Mouse (Mus musculus) CH12.LX (cell line): ENCODE measurements around the gene Slc30a9. TPM values are rescaled to one million over a fixed set of nuclear protein-coding genes. Genes with fewer than 3 reads are reported as not detected.

Experiments used
- DNase-seq: peaks from one replicate; pipeline ENCODE4 v3.0.0-alpha.2; 2013; ENCODE audit errors: extremely low read depth
- H3K27ac ChIP-seq: 2 replicates; pipeline ENCODE4 v1.5.1; 2012; ENCODE audit warnings: low read depth, mild to moderate bottlenecking, control low read depth, moderate library complexity; ENCODE audit not compliant: insufficient read depth
- H3K27me3 ChIP-seq: replicated peaks from 2 replicates; pipeline ENCODE3; 2012; ENCODE audit warnings: inconsistent platforms
- H3K36me3 ChIP-seq, 2 experiments: replicated peaks in 1 of 2; 2 replicates each; pipeline versions ENCODE3 to v1.6.1; 2012; ENCODE audit warnings: inconsistent platforms in 1 of 2, low read length in 1 of 2, mild to moderate bottlenecking in 1 of 2, mixed read lengths in 1 of 2, moderate library complexity in 1 of 2; ENCODE audit not compliant: control insufficient read depth in 1 of 2, insufficient read depth in 1 of 2
- H3K4me1 ChIP-seq, 2 experiments: 2 replicates each; pipeline ENCODE4 v1.6.1; 2012; ENCODE audit warnings: inconsistent platforms in 1 of 2, moderate library complexity in 1 of 2; ENCODE audit not compliant: insufficient read depth in 2 of 2, control insufficient read depth in 1 of 2
- H3K4me2 ChIP-seq: 2 replicates; pipeline ENCODE4 v1.6.1; 2012; ENCODE audit warnings: low read depth, mild to moderate bottlenecking, control low read depth; ENCODE audit not compliant: poor library complexity, insufficient read depth, severe bottlenecking
- H3K4me3 ChIP-seq, 3 experiments: fragments of 150-350 bp in 1 of 3; sonication (generic) in 1 of 3; replicated peaks in 1 of 3; 2 replicates each; pipeline versions ENCODE3 to v1.5.1; 2011 to 2012; ENCODE audit warnings: low read depth in 2 of 3, low read length in 2 of 3, mild to moderate bottlenecking in 2 of 3, moderate library complexity in 2 of 3, control low read depth in 1 of 3, improper control_type of control experiment in 1 of 3, inconsistent platforms in 1 of 3, mixed read lengths in 1 of 3; ENCODE audit not compliant: poor library complexity in 1 of 3
- H3K79me2 ChIP-seq: replicated peaks from 2 replicates; pipeline ENCODE4 v1.6.1; 2012; ENCODE audit warnings: mild to moderate bottlenecking, moderate library complexity; ENCODE audit not compliant: control insufficient read depth, poor library complexity, insufficient read depth, severe bottlenecking; ENCODE audit errors: extremely low read depth
- H3K9ac ChIP-seq: 2 replicates; pipeline ENCODE4 v1.6.1; 2012; ENCODE audit warnings: low read depth, mild to moderate bottlenecking, control low read depth, moderate library complexity; ENCODE audit not compliant: insufficient read depth
- H3K9me3 ChIP-seq: replicated peaks from 2 replicates; pipeline ENCODE3; 2012; ENCODE audit warnings: low read length, inconsistent platforms, mixed read lengths
- BHLHE40 ChIP-seq: IDR thresholded peaks from 2 replicates; pipeline ENCODE4 v1.6.1; 2011; ENCODE audit warnings: mild to moderate bottlenecking, low read depth, low read length, improper control_type of control experiment
- CHD2 ChIP-seq: IDR thresholded peaks from 2 replicates; pipeline ENCODE4 v1.6.1; 2011; ENCODE audit warnings: low read length, improper control_type of control experiment
- CTCF ChIP-seq, 2 experiments: IDR thresholded peaks in 1 of 2; conservative IDR thresholded peaks in 1 of 2; 2 replicates each; pipeline ENCODE4 v1.5.1; 2011 to 2012; ENCODE audit warnings: low read depth in 2 of 2, low read length in 2 of 2, improper control_type of control experiment in 1 of 2, inconsistent platforms in 1 of 2, mild to moderate bottlenecking in 1 of 2, moderate library complexity in 1 of 2
- E2F4 ChIP-seq: IDR thresholded peaks from 2 replicates; pipeline ENCODE4 v1.6.1; 2011; ENCODE audit warnings: low read depth, low read length, improper control_type of control experiment; ENCODE audit not compliant: insufficient replicate concordance
- ELF1 ChIP-seq: IDR thresholded peaks from 2 replicates; pipeline ENCODE4 v1.6.1; 2014; ENCODE audit warnings: low read depth, mild to moderate bottlenecking, inconsistent platforms, low read length, improper control_type of control experiment
- GABPA ChIP-seq: IDR thresholded peaks from 2 replicates; pipeline ENCODE4 v1.6.1; 2012; ENCODE audit warnings: low read depth, low read length, improper control_type of control experiment, inconsistent platforms; ENCODE audit not compliant: insufficient replicate concordance
- HCFC1 ChIP-seq: IDR thresholded peaks from 2 replicates; pipeline ENCODE4 v1.6.1; 2012; ENCODE audit warnings: low read depth, mild to moderate bottlenecking, inconsistent platforms, low read length, improper control_type of control experiment
- IRF4 ChIP-seq: IDR thresholded peaks from 2 replicates; pipeline ENCODE4 v1.6.1; 2014; ENCODE audit warnings: low read depth, mild to moderate bottlenecking, inconsistent platforms, low read length, improper control_type of control experiment
- JUN ChIP-seq: IDR thresholded peaks from 2 replicates; pipeline ENCODE4 v1.6.1; 2011; ENCODE audit warnings: low read depth, mild to moderate bottlenecking, low read length, improper control_type of control experiment, moderate library complexity; ENCODE audit not compliant: insufficient read depth
- KAT2A ChIP-seq: IDR thresholded peaks from 2 replicates; pipeline ENCODE4 v1.6.1; 2012; ENCODE audit warnings: low read length, improper control_type of control experiment, inconsistent platforms; ENCODE audit not compliant: insufficient replicate concordance
- MAFK ChIP-seq: IDR thresholded peaks from 2 replicates; pipeline ENCODE4 v1.6.1; 2011; ENCODE audit warnings: low read length, improper control_type of control experiment; ENCODE audit not compliant: insufficient replicate concordance
- MAX ChIP-seq: IDR thresholded peaks from 2 replicates; pipeline ENCODE4 v1.6.1; 2011; ENCODE audit warnings: low read length, improper control_type of control experiment
- MAZ ChIP-seq: IDR thresholded peaks from 2 replicates; pipeline ENCODE4 v1.6.1; 2012; ENCODE audit warnings: low read depth, mild to moderate bottlenecking, inconsistent platforms, low read length, improper control_type of control experiment, moderate library complexity
- MEF2A ChIP-seq: IDR thresholded peaks from 2 replicates; pipeline ENCODE4 v1.6.1; 2014; ENCODE audit warnings: low read depth, mild to moderate bottlenecking, inconsistent platforms, low read length, improper control_type of control experiment, borderline replicate concordance
- MXI1 ChIP-seq: IDR thresholded peaks from 2 replicates; pipeline ENCODE4 v1.6.1; 2011; ENCODE audit warnings: mild to moderate bottlenecking, low read depth, low read length, improper control_type of control experiment
- MYC ChIP-seq: IDR thresholded peaks from 2 replicates; pipeline ENCODE4 v1.6.1; 2011; ENCODE audit warnings: low read depth, mild to moderate bottlenecking, improper control_type of control experiment, low read length
- NELFE ChIP-seq: IDR thresholded peaks from 2 replicates; pipeline ENCODE4 v1.6.1; 2011; ENCODE audit warnings: low read depth, low read length, improper control_type of control experiment
- NRF1 ChIP-seq: IDR thresholded peaks from 2 replicates; pipeline ENCODE4 v1.6.1; 2014; ENCODE audit warnings: low read depth, mild to moderate bottlenecking, inconsistent platforms, low read length, improper control_type of control experiment, moderate library complexity
- PAX5 ChIP-seq: IDR thresholded peaks from 2 replicates; pipeline ENCODE4 v1.6.1; 2012; ENCODE audit warnings: low read length, inconsistent platforms, mixed read lengths
- POLR2A ChIP-seq: IDR thresholded peaks from 2 replicates; pipeline ENCODE4 v1.6.1; 2011; ENCODE audit warnings: low read depth, mild to moderate bottlenecking, improper control_type of control experiment, low read length
- POLR2AphosphoS2 ChIP-seq: IDR thresholded peaks from 2 replicates; pipeline ENCODE4 v1.6.1; 2011; ENCODE audit warnings: low read depth, low read length, improper control_type of control experiment
- RAD21 ChIP-seq: IDR thresholded peaks from 2 replicates; pipeline ENCODE4 v1.6.1; 2011; ENCODE audit warnings: low read depth, mild to moderate bottlenecking, low read length, improper control_type of control experiment, moderate library complexity
- RCOR1 ChIP-seq: conservative IDR thresholded peaks from 2 replicates; pipeline ENCODE4 v1.6.1; 2012; ENCODE audit warnings: low read depth, mild to moderate bottlenecking, inconsistent platforms, low read length, improper control_type of control experiment
- SIN3A ChIP-seq: IDR thresholded peaks from 2 replicates; pipeline ENCODE4 v1.6.1; 2012; ENCODE audit warnings: low read length, improper control_type of control experiment, inconsistent platforms
- SMC3 ChIP-seq: IDR thresholded peaks from 2 replicates; pipeline ENCODE4 v1.6.1; 2011; ENCODE audit warnings: low read depth, low read length, improper control_type of control experiment
- TBP ChIP-seq: conservative IDR thresholded peaks from 2 replicates; pipeline ENCODE4 v1.6.1; 2011; ENCODE audit warnings: low read depth, low read length, improper control_type of control experiment
- TCF12 ChIP-seq: IDR thresholded peaks from 2 replicates; pipeline ENCODE4 v1.6.1; 2014; ENCODE audit warnings: low read depth, mild to moderate bottlenecking, inconsistent platforms, low read length, improper control_type of control experiment
- UBTF ChIP-seq: IDR thresholded peaks from 2 replicates; pipeline ENCODE4 v1.6.1; 2012; ENCODE audit warnings: low read depth, mild to moderate bottlenecking, inconsistent platforms, low read length, improper control_type of control experiment, moderate library complexity
- USF1 ChIP-seq: IDR thresholded peaks from 2 replicates; pipeline ENCODE4 v1.6.1; 2014; ENCODE audit warnings: low read depth, mild to moderate bottlenecking, inconsistent platforms, low read length, improper control_type of control experiment
- USF2 ChIP-seq: conservative IDR thresholded peaks from 2 replicates; pipeline ENCODE4 v1.6.1; 2011; ENCODE audit warnings: low read depth, low read length, improper control_type of control experiment
- ZC3H11A ChIP-seq: IDR thresholded peaks from 2 replicates; pipeline ENCODE4 v1.6.1; 2012; ENCODE audit warnings: low read depth, mild to moderate bottlenecking, inconsistent platforms, low read length, improper control_type of control experiment
- ZKSCAN1 ChIP-seq: IDR thresholded peaks from 2 replicates; pipeline ENCODE4 v1.6.1; 2012; ENCODE audit warnings: low read depth, inconsistent platforms, low read length, improper control_type of control experiment, borderline replicate concordance
- ZMIZ1 ChIP-seq: IDR thresholded peaks from 2 replicates; pipeline ENCODE4 v1.6.1; 2012; ENCODE audit warnings: low read depth, mild to moderate bottlenecking, inconsistent platforms, low read length, improper control_type of control experiment
- ZNF384 ChIP-seq: IDR thresholded peaks from 2 replicates; pipeline ENCODE4 v1.6.1; 2012; ENCODE audit warnings: low read depth, low read length, improper control_type of control experiment, inconsistent platforms
- dilution Hi-C: fragments of 300-500 bp; cut with MboI; formaldehyde crosslinking; loops from 2 replicates; pipeline ENCODE4 v1.14.3; 2020; ENCODE audit warnings: low sequenced_read_pairs; ENCODE audit not compliant: extremely low pct_unique_long_range_greater_than_20kb, extremely low pct_ligation_motif_present
- in situ Hi-C: fragments of 300-500 bp; cut with MboI; formaldehyde crosslinking; loops from 3 replicates; pipeline ENCODE4 v1.14.3; 2019; ENCODE audit warnings: low sequenced_read_pairs, low pct_ligation_motif_present, low pct_unique_long_range_greater_than_20kb, mixed read lengths
- polyA plus RNA-seq: library from polyadenylated mRNA; unstranded; fragments of >175 nt; gene quantifications from 2 replicates; pipeline ENCODE4 v1.2.1, GENCODE M21; 2012; ENCODE audit warnings: low read depth; ENCODE audit not compliant: insufficient read length
- total RNA-seq, 2 experiments: library from RNA; depleted of rRNA; stranded (reverse); fragments of 300-350 nt in 1 of 2; fragments of >200 nt in 1 of 2; gene quantifications; 2 replicates each; pipeline ENCODE4 v1.2.3; 2012 to 2014

Gene Slc30a9
- total and polyA plus RNA-seq, 3 experiments: 19.6 to 41.2 (median 35.6) TPM

- H3K27me3 ChIP-seq: no peaks in the 10 kb centered on the region
- H3K4me2 ChIP-seq: peak within 1 kb of the TSS; percentile 97
- dilution Hi-C loops: no loop called here
- peak within 1 kb of the TSS; percentile 86 for H3K9ac ChIP-seq
- in situ Hi-C loops: no loop called here
- peak within 1 kb of the TSS; percentile 79 to 86 (median 82) for H3K4me3 ChIP-seq
- H3K27ac ChIP-seq: peak within 1 kb of the TSS; percentile 84
- peaks cover 11 to 34% of the 10 kb centered on the region in 2 experiments for H3K36me3 ChIP-seq
- no peak for TF ChIP-seq ZKSCAN1
- no peak; the same call in 1 of the 2 replicates for TF ChIP-seq JUN
- TF ChIP-seq SIN3A: peak; percentile 97
- peak; percentile 47; the same call in 1 of the 2 replicates for TF ChIP-seq UBTF
- TF ChIP-seq GABPA: peak; percentile 54; the same call in 1 of the 2 replicates
- TF ChIP-seq ELF1: peak; percentile 91
- TF ChIP-seq ZMIZ1: no peak
- peak; percentile 78 for TF ChIP-seq USF1
- TF ChIP-seq IRF4: peak; percentile 89
- TF ChIP-seq BHLHE40: peak; percentile 98
- TF ChIP-seq MAFK: no peak
- TF ChIP-seq USF2: peak; percentile 46
- TF ChIP-seq NELFE: 0 out of 2 replicates have a peak, but pooled peaks have one; percentile 42
- TF ChIP-seq CHD2: peak; percentile 89
- no peak for TF ChIP-seq ZNF384
- peak; percentile 84 for TF ChIP-seq TBP
- TF ChIP-seq POLR2A: peak; percentile 83
- no peak for TF ChIP-seq ZC3H11A
- TF ChIP-seq KAT2A: peak; percentile 97
- no peak for TF ChIP-seq PAX5
- TF ChIP-seq RCOR1: no peak; the same call in 1 of the 2 replicates
- TF ChIP-seq HCFC1: peak; percentile 98
- no peak for TF ChIP-seq SMC3
- peak; percentile 30; the same call in 1 of the 2 replicates for TF ChIP-seq MEF2A
- TF ChIP-seq E2F4: peak; percentile 61; the same call in 1 of the 2 replicates
- TF ChIP-seq MAX: peak; percentile 89
- TF ChIP-seq CTCF (conservative IDR thresholded peaks at IDR 0.05 in 1 of 2, IDR thresholded peaks at IDR 0.05 in 1 of 2; ENCODE audit: low read depth in 2 of 2, low read length in 2 of 2): no peak
- TF ChIP-seq MXI1: peak; percentile 90; the same call in 1 of the 2 replicates
- TF ChIP-seq RAD21: no peak
- TF ChIP-seq NRF1: no peak
- TF ChIP-seq POLR2AphosphoS2: peak; percentile 69; the same call in 1 of the 2 replicates
- TF ChIP-seq MYC: peak; percentile 88
- no peak for TF ChIP-seq MAZ
- TF ChIP-seq TCF12: peak; percentile 59; the same call in 1 of the 2 replicates
- H3K4me1 ChIP-seq: peaks cover 7 to 48% of the 10 kb centered on the region in 2 experiments; a peak in 3 of 4 replicates
- peaks cover 28% of the 10 kb centered on the region for H3K79me2 ChIP-seq
- H3K9me3 ChIP-seq: no peaks in the 10 kb centered on the region
- peak; percentile 97 for DNase-seq
Measured at GRCm38 (mm10) chr5:67260531-67261371, 46.0 kb upstream of the Slc30a9 start, which contains the start of gene Tmem33. Gene Tmem33 (plus strand): TSS chr5:67260565.
